Mouse (Mus musculus) lung, postnatal 10 days (tissue): ENCODE measurements at regions not wholly inside any gene's neighbourhood (a gene's known extent, or its start where the extent isn't known, plus 50 kb on each side); places are given as distances from the start of the nearest gene placed in this dataset.

Source experiments
- DNase-seq: peaks from one replicate; pipeline ENCODE4 v3.0.0; 2021

- no peak for DNase-seq
Measured at GRCm38 (mm10) chr8:116215286-116215860, 289.4 kb upstream of the Dynlrb2 start.

- no peak for DNase-seq
Measured at GRCm38 (mm10) chr8:116203631-116204030, 301.1 kb upstream of the Dynlrb2 start.

GRCm38 (mm10) chr8:116200459-116200999 is 304.2 kb upstream of the Dynlrb2 start:
- no peak for DNase-seq

GRCm38 (mm10) chr8:116196623-116197184 is 308.1 kb upstream of the Dynlrb2 start:
- DNase-seq, result no peak

- DNase-seq, result no peak
Measured at GRCm38 (mm10) chr8:116192096-116192495, 312.7 kb upstream of the Dynlrb2 start.

DNA sequence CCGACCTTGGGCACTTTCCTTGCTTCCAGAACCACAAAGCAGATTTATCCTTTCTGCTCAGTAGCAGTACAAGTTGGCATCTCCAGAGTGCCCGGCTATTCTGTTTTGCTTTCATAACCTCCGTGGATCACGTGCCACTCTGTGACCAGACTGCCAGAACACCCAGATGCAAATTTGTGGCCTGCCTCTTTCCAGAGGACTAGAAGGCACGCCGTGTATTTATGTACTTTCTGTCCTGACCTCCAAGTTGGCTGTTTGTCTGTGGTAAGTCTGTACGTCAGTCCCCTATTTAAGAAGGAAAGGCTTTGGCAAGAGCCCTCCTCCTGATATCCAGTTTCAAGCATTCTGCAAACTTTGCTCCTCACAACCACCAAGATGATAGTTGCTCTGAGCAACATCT is 319.6 kb upstream of the Dynlrb2 start:
- DNase-seq, result no peak

DNA sequence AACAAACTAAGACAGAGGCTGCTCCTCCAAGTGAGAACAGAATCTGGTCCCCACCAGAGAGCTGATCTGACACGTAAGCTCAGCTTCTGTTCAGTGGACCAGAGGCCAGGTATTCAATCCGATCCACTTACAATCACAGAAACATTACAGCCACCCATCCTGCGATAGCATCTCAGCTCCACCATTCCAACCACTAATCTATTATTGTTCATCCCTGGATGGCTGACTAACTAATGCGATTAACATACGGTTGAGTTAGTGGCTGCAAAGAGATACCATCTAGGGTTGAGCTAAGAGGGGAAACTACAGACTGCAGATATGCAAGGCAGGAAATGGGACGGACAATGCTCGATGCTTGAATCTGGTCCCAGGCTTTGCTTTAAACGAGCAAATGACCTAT is 320.5 kb upstream of the Dynlrb2 start:
- DNase-seq, result no peak

DNA sequence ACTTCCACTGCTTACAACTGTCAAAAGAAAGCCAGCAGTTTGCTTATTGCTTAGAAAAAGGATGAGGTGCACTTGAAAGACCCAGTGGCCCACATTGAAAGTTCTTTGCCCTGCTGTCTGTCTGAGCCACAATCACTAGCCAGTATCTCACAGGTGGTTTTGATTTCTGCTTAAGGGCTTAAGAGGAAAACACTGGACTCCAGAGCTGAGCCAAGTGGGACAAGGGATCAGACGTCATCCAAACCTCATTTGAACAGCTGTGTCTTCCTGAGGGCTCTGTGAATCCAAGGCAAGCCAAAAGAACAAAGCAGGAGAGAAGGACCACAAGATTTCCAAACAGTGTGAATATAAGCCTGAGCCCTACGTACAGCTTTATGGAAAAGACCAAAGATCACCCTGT is 326.8 kb upstream of the Dynlrb2 start:
- no peak for DNase-seq

DNA sequence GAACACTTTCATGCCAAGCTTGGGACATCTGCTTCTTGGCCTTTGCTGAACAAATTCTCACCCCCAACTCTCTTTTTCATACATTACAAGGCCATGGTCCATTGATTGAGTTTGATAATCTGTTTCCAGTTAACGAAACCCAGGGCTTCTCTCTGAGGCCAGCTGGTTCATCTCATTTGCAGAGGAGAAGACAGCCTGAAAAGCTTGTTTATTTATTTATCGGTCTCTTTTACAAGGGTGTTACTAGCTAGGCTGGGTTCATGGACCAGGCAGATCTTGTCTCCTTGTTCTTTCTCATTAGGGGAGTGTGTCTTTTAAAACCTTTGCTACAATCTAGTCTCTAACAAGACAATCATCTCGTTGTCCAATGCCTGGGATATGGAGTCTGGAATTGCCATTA is 329.9 kb upstream of the Dynlrb2 start:
- peak; percentile 10 for DNase-seq

GRCm38 (mm10) chr8:116173961-116174360 is 330.8 kb upstream of the Dynlrb2 start:
- no peak for DNase-seq

- DNase-seq, result no peak
Measured at GRCm38 (mm10) chr8:116167874-116168273, 336.9 kb upstream of the Dynlrb2 start.

GRCm38 (mm10) chr8:116164989-116165299 is 339.8 kb upstream of the Dynlrb2 start:
- DNase-seq, result no peak

DNA sequence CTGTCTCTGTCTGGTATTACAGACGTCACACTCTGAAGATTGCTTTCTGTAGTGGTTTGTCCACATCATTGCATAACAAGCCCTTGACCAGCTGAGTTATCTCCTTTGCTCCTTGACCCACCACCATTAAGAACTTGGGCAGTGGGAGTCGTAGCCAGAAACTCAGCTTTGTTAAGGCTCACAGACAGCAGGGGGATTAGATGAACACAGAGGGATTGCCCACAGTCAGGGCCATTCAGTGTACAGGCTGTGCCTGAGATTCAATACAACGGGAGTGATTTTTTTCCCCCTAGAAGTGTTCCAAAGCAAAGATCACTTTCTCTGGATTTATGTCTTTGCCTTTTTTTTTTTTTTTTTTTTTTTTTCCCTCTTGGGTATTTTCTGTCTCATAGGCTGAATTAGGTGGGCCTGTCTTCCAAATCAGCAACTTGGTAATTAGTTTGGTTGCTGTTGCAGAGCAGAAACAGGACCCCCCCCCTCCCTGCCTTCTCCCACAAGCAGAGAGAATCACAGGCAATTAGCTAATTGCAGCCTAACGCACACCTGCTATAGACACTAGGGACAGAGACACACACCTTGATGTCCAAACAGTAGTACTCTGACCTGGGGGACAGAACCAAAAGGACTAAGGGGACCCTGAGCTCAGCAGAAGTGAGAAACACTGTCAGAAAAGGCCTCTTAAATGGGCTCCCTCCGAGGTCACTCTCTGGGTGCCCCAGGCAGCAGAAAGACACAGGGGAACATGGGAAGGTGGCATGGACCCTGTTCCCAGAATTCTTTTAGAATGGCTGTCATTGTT is 340.4 kb upstream of the Dynlrb2 start:
- no peak for DNase-seq

DNA sequence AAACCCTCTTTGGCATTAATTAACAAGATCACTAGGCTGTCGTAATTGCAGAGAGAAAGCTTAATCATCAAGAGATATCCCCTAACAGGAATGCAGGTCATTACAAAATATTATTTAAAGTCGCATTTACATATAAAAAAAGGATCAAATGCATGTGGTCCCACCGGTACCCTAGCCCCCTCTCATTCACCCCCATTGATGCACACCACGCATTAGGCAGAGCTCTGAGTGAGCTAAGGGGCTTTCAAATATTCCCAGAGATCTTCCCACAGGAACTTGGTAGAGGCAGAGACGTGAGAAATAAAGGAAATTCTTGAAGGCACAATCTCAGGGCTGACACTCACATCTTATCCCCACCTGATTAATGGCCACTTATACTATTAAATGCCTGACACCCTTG is 343.8 kb upstream of the Dynlrb2 start:
- DNase-seq, result no peak

DNA sequence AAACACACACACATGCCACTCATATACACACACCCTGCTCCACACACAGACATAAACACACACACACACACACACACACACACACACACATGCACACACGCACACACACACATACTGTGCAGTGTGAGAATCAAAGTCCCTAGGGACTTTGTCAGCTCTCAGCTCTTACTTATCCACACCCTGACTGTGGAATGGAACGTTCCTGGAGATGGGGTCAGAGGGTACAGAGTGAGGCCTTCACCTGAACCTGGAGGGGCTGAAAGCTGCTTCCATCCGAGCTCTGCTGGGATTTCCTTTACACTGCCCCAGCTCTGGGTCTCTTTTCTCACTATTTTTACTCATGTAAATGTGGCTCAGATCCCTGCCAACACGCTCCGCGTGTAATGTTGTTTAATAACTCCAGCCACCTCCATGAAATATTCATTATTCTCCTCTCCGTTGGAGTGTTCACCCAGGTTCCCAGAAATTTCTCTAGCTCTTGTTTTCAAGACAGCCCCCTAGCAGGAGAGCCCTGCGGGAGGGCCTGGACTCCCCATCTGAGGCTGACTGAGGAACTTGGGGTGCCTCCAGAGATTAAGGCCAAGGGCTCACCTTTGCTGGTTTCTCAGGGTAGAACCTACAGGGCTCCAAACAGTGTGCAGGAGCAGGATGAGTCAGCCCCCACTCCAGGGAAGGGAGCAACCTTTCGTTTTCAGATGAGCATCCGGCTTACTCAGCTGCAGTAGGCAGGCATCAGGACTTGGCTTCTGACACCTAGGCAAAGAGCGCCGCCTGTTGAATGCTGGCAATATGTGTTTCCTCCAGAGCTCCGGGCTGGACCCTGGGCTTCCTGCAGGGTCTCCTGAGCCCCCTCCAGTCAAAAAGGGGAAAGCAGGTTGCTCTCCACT is 360.8 kb upstream of the Dynlrb2 start:
- peak; percentile 74 for DNase-seq

- no peak for DNase-seq
Measured at GRCm38 (mm10) chr8:116141363-116141762, 363.4 kb upstream of the Dynlrb2 start.

DNA sequence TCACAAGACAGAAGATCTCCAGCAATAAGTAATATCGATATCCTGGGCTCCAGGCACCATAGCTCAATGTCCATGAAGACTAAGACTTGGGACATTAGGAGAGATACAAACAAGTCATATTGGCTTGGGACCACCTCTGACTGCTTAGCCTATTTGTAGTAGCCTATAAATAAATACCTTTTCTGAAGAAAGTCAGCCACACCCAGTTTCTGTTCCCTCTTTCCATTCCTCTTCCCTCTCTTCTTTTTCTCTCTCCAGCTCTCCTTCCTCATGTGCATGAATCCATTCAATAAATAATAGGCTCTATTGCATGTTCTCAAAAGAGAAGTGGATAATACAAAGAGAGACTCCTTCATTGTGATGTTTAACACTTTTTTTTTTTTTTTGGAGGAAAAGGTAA is 364.8 kb upstream of the Dynlrb2 start:
- DNase-seq, result no peak

DNA sequence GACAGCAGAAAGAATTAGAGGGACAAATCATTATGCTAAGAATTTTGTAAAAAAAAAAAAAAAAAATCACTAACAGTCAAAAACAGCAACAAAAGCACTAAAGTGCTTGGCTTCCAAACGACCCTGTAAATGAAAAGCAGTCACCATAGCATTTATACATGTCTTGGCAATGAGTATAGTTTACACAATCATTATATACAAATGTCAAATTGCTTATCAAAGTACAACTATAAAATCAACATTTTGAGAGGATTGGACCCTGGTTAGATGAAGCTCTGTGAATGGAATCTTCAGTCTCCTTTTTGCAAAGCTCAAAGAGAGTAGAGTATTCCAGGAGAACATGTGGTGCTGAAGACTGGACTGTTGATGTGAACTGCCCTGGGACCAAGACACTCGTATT is 367.0 kb upstream of the Dynlrb2 start:
- no peak for DNase-seq

DNA sequence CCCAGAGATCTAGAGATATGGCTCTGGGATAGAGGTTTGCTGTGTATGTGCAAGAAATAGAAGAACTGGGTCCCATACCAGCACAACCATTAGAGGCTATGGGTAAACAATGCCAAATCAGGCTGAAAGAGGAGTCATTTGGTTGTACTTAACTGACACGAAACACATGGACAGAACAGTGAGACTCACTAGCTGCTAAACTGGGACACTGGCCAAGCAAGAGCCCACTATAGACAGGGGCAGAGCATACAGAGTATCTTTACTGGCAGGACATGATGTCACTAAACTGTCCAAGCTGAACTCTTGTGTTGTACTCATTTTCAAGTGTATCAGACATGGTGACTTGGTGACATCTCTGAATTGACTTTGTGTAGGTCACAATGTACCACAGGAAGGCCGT is 371.3 kb upstream of the Dynlrb2 start:
- DNase-seq, result no peak

GRCm38 (mm10) chr8:116133084-116133483 is 371.7 kb upstream of the Dynlrb2 start:
- DNase-seq, result peak; percentile 17

- no peak for DNase-seq
Measured at GRCm38 (mm10) chr8:116120067-116120466, 384.7 kb upstream of the Dynlrb2 start.

- DNase-seq, result no peak
Measured at GRCm38 (mm10) chr8:116117919-116118318, 386.9 kb upstream of the Dynlrb2 start.

DNA sequence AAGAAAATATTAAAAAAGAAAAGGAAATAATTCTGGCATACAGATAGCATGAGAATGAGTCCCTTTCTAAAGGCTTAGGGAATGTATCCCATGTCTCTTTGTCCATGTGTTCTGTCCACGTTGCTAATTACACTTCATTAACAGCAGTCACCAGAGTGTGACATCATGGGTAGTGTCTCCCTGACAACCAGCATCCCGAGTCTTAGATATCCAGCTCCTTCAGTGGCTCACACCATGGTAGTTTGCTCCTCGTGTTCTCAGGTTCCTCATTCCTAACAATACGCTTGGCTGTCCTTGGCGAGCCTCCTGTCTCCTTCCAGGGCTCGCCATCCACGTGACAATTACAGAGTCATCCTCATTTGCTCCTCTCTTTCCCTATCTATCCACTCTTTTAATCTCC is 388.1 kb upstream of the Dynlrb2 start:
- DNase-seq, result no peak
